ENCODE assay signal across 1 mouse cellular context in the genomic region with DNA sequence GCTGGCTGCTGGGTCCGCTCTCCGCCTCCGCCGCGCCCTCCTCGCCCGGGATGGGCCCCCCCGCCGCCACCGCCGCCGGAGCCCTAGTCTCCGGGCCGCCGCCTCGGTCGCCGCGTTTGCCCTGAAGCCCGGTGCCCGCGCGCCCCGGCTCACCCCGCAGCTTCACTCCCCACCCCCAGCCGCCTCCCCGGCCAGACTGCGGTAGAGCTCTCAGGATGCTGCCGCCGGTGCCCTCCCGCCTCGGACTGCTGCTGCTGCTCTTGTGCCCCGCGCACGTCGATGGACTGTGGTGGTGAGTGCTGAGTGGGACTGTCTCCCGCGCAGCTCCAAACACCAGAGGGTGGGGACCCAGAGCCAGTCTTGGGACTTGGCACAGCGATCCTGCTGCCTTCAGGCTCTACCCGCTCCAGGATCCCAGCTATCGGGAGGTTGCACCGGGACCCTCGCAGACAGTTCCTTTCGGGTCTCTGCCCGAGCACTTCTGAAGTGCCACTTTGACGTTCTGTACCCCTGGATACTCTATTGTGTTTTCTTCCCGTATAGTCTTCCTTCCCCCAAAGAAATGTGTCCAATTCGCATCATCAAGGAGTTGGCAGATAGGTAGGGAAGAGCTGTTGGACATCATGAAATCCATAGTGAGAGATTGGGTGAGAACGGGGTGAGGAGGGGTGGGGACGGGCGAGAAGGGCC.
TF ChIP-seq lines count a peak whose summit lies in the region.

No protein-coding gene starts in this region.

TF ChIP-seq in CH12.LX, 34 proteins besides CTCF, POLR2A, EP300 and RAD21 (continued from another document):
- TF ChIP-seq POLR2AphosphoS2 (IDR thresholded peaks at IDR 0.05; ENCODE audit: low read depth, low read length) (no peak), KAT2A (IDR thresholded peaks at IDR 0.05; ENCODE audit: insufficient replicate concordance, low read length) (no peak), MAFK (IDR thresholded peaks at IDR 0.05; ENCODE audit: insufficient replicate concordance, low read length) (no peak), RCOR1 (conservative IDR thresholded peaks at IDR 0.05; ENCODE audit: low read depth, low read length) (no peak), BHLHE40 (IDR thresholded peaks at IDR 0.05; ENCODE audit: low read depth, low read length) (no peak)
